Mouse (Mus musculus): ENCODE results near the gene Ube2v1.
A peak's percentile ranks its signal among the peaks of the same experiment; 100 is the strongest.

Ube2v1 gene

DNA sequence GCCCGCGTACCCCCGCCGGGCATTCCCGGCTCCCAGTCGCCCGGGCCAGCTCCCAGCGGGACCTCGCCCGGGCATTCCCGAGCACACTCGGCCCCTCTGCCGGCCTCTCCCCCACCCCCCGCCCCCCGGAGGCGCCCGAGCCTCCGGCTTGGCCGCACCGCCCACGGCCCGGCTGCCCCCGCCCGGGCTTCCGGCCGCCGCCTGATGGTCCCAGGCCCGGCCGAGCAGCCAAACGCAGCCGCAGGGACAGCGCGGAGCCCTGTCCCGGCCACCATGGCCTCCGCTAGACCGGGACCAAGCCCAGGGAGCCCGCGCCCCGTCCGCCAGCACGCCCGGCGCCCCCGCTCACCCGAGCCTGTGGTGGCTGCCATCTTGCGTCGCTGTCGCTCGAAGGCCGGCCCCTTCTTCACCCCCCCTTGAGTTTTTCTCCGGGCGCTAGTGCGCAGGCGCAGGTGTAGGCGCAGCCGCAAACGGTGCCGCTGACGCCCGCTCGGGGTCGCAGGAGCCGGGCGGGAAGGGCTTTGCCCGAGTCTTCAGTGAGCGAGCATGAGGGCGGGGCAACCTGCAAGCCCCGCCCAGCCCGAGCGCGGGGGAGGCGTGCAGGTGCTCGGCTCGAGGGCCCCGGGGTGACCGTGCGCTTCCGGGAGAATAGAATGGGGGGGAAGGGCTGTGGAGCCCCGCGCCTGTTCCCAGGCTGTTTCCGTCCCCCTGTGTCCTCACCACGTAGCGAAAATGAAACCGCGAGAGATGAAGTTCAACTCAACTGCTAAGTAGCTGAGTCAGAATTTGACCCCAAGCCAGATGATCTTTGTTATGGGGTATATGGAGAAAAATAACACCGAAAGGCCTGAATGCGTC lies at the start of gene Ube2v1:
Gene Ube2v1 (minus strand): TSS at position 505 of the 858 bp plus-strand sequence.
- DNase-seq (ENCODE audit: low spot score), result peak; percentile 98

DNA sequence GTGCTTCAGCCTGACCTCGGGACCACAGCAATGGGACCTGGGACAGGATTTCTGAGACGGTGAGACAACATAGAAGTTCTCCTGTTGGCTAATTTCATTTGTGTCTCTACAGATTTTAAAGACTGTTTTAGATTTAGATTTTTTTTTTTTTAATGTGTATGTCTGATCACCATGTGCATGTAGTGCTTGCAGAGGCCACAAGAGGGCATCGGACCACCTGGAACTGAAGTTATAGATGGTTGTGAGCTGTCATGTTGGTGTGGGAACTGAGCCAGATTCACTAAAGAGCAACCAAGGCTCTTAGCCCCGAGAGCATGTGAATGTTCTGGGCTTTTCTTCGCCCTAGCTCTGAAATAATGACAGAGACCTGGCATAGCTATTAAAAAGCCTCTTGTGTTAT lies 48.8 kb upstream of the Ube2v1 start:
- DNase-seq (ENCODE audit: low spot score), result no peak

DNA sequence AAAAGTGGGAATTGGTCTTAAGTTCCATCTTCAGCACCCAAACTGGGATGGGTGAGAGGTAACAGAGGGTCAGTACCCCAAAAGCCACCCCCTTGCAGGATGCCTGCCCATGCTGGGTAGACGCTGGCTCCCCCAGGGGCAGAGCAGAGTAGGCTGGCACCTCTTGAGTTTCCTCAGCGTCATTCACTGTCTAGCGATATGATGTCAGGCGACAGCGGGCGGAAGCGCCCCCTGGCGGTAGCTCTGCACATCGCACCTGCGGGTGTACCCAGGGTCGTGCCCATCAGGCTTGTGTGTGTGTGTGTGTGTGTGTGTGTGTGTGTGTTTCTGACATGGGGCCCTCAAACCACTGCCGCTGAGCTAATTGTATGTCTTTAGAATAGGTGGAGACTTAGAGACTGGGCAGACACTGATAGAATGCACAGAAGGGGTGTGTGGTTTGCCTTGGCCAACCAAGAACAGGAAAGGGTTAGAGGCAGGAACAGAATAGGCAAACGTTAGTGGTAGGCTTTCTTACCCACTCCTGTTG lies 48.1 kb upstream of the Ube2v1 start:
- DNase-seq (ENCODE audit: low spot score), result peak; percentile 87

DNA sequence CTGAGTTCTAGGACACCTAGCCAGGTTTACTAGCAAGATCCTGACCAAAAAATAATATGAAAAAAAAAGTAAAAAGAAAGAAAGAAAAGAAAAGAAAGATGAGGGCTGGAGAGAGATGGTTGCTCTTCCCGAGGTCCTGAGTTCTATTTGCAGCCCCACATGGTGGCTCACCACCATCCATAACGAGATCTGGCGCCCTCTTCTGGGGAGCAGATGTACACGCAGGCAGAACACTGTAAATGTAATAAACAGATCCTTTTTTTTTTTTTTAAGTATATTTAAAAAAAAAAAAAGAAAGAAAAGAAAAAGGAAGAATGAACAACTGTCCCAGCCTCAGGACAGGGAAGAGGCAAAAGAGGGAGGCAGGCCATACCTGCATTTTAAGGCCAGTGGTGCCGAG lies 46.7 kb upstream of the Ube2v1 start:
- no peak for DNase-seq (ENCODE audit: low spot score)

DNA sequence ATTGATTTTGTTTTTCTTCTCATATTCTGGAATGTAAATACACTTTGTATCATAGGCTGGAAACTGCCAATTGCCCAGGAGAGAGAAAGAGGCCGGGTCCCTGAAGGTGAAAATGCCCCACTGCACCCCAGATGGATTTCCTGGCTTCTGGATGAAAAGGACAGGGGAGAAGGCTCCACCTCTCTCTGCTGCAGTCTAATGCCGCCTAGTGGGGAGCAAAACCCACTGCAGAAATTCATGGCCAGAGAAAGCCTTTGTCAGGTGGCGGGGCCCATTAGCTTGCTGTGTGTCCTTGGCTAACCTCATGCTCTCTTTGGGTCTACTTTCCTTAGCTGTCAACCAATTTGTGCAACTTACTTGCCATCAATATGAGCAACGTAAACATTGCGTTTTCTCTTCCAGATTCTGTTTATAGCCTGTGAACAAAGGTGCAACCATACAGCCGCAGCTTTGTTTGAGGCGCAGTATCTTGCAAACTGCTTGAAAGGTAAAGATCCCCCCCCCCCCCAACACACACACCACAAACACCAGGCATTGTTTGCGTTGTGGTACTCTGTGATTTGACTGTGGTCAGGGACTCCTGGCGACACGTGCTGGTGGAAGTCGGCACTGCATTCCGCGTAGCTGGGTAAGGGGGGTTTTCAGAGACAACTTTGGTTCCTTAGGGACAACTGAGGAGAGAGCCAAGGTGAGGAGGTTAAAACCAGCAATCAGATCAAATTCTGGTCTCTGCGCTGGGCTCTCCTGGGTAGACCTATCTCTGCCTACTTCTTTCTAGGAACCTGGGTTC lies 43.4 kb upstream of the Ube2v1 start:
- no peak for DNase-seq (ENCODE audit: low spot score)

DNA sequence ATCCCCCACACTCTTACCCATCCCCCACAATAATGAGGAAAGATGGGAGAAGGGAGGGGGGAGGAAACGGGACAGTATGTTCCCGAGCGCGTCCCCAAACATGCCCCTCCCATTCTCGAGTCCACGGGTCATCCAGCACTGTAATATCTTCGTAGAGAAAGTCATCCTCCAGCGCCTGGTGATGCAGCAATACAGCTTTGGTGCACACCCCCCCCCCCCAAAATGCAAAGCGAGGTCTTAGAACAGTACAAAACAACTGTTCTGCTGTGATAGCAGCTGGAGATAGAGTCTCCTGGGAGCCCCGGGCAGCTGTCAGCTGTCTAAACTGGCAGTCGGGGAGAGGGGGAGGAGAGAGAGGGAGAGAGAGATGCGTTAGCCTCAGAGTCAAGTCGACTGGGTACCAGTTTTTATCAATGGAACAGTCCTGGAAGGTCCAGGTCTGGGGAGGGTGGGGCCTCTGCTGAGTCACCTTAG lies 40.4 kb upstream of the Ube2v1 start:
- DNase-seq (ENCODE audit: low spot score), result no peak

DNA sequence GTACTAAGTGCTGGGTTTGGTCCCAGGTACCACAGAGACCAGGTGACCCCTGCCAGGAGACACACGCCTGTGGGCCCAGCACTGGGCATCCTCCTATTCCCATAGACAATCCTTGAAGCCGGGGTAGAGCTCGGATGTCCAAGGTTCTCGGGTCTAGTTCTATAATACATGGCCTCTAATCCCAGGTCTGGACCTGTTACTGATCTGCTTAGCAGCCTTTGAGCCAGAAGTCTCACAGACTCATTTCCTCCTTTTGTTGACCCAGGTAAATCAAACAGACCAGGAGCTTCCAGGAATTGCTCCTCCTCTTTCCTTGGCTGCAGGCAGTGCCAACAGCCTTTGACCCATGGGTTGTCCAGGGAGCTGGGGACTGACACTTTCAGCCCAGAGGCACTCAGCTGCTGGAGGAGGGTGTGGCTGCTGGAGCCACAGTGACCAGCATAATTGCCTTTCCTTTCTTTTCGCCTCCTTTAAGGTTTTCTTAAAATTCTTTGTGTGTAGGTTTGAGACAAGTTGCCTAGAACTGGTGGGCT lies 39.3 kb upstream of the Ube2v1 start:
- DNase-seq (ENCODE audit: low spot score), result no peak

DNA sequence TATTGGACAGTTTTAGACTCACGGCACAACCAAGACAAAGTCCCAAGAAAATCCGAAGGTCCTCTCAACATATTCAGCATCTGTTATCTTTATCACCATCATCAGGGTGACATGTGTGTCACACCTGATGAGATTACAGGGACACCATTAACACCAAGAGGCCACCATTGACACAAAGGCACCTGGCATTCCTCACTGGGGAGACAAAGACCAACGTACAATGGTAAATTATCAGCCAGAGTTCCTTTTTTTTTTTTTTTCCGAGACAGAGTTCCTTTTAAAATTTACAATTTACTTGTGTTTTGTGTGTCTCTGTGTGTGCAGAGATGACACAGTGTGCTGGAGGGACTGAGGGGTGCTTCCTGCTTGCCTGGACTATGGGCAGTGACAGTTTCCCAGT lies 37.5 kb upstream of the Ube2v1 start:
- DNase-seq (ENCODE audit: low spot score), result no peak

DNA sequence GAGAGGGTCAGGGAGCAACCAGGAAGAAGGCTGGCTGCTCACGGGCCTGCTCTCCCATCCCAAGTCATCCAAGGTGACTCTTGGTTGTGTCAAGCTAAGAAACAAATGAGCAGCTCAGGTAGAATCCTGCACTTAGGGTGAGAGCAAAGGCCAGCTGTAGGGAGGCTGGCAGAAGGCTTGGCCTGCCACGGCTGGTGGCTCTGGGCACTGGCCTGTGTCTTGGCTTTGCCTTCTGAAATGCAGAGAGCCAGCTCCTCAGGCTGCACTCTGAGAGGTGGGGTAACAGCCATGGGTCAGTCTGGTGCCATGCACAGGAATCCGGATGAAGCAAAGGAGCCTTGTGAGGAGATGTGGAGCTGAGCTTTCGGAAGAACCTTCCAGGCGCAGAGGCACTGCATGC lies 36.5 kb upstream of the Ube2v1 start:
- no peak for DNase-seq (ENCODE audit: low spot score)

DNA sequence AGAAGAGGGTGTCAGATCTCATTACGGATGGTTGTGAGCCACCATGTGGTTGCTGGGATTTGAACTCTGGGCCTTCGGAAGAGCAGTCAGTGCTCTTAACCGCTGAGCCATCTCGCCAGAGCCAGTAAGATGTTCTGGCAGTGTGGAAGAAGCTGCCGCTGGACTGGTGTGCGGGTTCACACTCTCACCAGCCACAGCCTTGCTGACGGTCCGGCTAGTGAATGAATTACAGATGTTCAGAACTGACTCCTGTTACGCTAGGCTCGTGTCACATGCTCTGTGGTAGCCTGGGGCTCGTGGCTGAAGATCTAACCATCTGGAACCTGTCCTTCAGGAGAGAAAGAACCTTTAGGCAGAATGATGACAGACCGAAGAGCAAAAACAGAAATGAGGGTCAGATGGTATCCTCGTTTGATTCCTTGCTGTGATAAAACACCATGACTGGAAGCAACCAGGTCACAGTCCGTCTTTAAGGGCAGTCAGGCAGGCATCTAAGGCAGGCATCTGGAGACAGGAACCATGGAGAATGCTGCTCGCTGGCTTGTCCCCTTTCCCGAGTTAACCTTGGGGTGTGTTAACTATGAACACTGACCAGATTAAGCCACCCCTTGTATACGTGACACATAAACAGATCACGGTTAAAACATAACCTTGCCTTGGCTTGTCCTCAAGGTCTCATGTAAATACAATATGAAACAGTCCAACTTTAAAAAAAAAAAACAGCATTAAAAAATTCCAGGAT lies 34.2 kb upstream of the Ube2v1 start:
- DNase-seq (ENCODE audit: low spot score), result no peak

DNA sequence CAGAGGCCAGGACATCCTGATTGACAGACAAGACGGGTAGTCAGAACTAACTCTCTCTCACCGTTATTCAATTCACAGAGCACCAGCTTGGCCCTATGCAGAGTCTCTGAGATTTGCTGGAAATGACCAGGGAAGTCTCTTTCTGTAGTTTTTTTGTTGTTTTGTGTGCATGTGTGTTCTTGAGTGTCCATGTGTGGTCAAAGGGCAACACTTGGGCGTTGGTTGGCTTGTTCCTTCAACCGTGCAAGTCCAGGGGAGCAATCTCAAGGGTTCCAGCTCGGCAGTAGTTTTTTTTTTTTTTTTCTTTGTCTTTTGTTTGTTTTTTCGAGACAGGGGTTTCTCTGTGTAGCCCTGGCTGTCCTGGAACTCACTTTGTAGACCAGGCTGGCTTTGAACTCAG lies 30.8 kb upstream of the Ube2v1 start:
- DNase-seq (ENCODE audit: low spot score), result no peak

DNA sequence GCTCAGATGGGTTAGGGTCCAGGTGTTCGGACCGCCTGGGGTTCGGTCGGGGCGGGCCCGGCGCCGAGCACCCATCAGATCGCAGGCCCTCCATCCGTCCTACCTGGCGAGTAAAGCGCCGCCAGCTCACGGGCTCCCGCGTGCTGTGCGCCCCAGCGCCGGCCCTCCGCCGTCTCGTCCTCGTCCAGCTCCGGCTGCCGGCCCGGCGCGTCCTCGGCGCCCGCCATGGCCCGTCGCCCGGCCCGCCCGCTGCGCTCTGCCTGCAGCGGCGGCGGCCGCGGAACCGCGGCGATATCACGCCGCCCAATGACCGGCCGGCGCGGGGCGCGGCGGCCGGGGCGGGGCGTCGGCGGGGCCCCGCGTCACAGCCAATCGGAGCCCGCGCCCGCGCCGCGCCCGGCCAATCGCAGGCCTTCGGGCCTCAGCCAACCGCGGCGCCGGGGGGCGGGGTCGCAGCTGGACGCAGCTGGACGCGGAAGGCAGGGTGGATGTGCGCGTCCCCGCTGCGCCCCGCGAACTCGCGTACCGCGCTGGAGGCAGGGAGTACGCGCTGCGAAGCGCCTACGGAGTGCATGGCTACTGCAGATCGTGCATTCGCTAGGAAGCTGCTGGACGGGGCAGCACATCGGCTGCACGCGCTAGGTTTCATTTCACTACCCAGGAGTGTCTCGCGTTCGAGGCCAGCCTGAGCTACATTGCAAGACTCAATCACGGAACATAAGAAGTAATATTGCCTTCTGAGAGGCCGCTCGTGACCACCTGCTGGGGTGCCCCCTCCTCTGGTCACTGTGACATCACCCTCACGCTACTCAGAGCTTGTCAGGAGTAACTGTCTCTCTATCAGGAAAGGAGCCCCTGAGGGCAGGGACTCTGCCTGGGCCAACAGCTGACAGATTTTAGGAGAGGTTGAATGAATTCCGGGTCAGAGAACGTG lies 29.6 kb upstream of the Ube2v1 start, which contains the start of gene Gm20431:
Gene Gm20431 (minus strand): TSS at position 227 of the 934 bp plus-strand sequence.
- DNase-seq (ENCODE audit: low spot score), result peak; percentile 91

DNA sequence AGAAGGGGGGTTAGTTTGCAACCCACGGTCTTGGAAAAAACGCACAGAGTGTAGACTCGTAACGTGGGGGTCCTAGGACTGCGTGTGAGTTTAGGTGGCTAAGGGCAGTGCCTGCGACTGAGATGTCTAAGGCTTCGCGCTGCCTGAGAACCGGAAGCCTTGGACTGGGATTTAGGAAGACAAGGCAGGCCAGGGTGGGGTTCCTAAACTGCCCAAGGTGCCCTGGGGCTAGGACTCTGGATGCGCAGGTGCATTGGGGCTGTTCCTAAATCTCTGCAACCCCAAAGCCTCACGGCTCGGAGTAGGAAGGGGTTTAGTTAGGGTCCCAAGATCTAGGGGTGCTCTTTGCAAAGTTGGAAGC lies 28.7 kb upstream of the Ube2v1 start:
- no peak for DNase-seq (ENCODE audit: low spot score)

DNA sequence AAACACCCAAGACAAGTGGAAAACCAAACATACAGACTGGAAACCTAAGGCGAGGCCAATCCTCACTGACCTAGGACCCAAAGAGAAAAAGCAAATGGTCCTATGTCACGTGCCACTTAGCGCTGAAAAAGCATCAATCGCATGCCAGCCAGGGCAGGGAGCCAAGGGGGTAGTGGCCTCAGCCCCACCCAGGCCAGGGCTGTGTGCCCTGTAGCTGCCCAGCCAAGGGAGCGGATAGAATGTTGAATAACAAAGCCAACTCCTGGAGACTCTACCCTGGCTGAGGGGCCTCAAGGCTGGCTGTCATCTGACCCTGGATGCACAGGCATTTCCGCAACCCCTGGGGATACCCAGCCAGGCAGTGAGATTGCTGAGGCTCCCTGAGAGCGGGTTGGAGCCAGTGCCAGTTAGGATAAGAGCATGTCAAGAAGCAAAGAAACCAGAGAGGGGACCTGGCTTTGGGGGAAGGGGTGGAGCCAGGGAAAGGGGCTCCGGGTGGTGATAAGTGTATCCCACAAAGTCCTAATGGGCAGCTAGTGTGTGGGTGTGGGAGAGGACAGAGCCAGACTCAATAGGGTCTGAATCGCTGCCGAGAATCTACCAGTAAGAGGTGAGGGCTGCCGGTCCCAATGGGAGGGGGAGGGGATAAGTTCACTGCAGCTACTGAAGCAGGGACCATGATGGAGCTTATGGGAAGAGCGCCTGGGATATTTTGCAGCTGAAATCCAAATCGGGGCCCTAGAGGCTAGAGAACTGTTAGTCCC lies 28.1 kb upstream of the Ube2v1 start:
- peak; percentile 52 for DNase-seq (ENCODE audit: low spot score)

DNA sequence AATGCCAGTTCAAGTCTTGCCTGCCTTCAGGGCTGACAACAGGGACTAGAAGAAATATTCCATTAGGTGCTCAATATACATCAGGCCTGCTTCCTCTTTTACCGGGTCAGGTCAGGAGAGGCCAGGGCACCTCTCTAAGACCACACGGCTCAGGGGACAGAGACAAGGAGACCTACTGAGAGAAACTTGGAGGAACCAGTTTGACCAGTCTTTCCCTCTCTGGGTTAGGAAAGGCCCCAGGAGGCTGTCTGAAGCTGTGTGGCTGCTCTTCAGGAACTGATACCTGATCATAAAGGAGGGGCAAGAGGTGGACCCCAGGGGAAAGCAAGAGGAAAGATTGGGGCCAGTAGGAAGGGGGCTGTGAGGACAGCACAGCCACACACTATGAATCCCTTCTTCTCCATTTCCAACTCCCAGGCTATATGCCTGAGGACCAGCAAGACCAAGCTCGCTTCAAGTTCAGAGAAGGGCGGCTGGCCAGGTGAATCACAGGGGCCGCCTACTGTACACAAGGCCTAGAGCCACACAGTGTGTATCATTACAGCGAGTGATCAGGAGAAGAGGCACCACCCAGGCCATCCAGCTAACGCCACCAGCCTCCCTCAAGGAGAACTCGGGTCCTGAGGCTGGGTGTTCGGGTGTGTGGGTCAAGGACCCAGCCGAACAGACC lies 27.4 kb upstream of the Ube2v1 start:
- DNase-seq (ENCODE audit: low spot score), result no peak

DNA sequence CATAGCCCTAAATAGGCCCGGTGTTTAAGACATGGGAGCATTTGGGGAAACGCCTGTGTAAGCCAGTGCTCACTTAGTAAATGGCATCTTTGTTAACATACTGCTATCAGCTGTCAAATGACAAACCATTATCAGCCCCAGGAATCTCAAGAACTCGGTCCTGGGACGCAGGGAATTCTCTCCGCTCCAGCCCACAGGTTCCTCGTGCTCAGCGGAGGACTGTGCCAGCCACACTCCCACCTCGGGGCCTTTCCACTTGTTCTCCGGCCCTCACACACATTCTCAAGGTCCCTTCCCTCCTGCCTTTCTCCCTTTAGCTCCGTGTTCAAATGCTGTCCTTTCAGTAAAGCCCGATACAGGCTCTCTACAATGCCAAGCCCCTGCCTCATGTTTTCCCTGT lies 26.8 kb upstream of the Ube2v1 start:
- no peak for DNase-seq (ENCODE audit: low spot score)

DNA sequence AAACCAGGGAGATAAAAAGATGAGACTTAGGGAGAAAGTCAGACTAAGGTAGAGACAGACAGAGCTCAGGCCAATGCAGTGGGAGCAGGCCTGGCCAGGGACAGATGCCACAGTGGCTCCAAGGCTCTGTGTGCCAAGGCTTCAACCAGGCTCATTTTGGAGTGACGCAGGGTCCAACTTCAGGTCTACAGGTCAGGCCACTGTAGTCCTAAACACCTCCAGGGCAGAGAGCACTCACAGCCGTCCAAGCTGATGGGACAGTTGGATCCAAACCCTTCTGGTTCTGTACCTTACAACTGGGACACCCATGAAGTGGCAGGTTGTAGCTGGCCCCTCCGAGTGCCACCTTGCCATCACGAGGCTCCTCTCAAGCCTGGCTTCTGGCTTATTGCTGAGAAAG lies 26.1 kb upstream of the Ube2v1 start:
- no peak for DNase-seq (ENCODE audit: low spot score)

DNA sequence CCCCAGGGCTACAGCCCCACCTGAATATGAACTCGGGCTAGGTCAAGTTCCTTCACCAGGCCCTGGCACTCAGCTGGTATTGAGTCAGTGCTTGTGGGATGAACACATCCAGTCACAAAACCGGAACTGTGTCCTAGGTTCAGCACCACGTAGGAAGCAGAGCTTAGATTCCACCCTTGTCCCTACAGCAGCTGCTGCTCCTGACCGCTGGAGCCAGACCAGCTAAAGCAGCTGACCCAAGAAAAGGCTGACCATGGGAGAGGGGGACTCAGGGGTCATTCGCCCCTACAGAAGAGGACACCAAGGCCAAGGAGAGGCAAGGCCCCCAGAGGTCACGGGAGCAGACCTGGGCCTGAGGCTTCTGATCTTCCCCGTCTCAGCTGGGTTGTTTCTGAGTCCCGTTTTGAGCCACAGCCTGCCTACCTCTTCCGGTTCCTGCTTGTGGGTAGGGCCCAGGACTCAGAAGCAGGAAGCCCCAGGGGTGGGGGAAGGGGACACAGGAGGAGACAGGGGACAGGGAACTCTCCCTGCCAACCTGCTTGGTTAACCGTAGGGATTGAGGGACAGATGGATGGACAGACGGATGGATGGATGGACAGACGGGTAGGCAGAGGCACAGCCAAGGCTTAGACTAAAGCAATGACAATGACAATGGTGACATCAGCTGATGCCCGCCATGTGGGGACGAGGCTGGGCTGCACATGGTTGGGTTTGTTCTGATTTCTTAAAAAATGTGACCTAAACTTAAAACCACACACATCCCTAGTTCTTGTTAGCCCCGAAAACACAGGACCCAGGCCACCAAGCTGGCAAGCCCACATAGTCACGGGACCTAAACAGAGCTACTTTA lies 25.0 kb upstream of the Ube2v1 start:
- no peak for DNase-seq (ENCODE audit: low spot score)
